Mouse (Mus musculus): ENCODE measurements around the gene Rsph6a. TPM values are rescaled to one million over a fixed set of nuclear protein-coding genes. Genes with fewer than 3 reads are reported as not detected.

Gene Rsph6a
- polyA plus RNA-seq, 1 experiment from 2014 or later: not detected

- no peak overlapping the region for H3K4me2 ChIP-seq
- H3K36me3 ChIP-seq: peaks cover 7% of the 10 kb centered on the region
- H3K4me1 ChIP-seq (replicated peaks): peaks cover 25% of the 10 kb centered on the region
- no peaks in the 10 kb centered on the region for H3K27me3 ChIP-seq
- WGBS: 83% methylated on average over 9 of the region's 9 CpGs
- H3K9me3 ChIP-seq: no peaks in the 10 kb centered on the region
- no peak overlapping the region for H3K4me3 ChIP-seq
- no peak for ATAC-seq (ENCODE audit: low read depth)
- no peak overlapping the region for H3K27ac ChIP-seq (replicated peaks)
- no peak overlapping the region for H3K9ac ChIP-seq
Observed at GRCm38 (mm10) chr7:19073504-19073903, 19.0 kb downstream of the Rsph6a start.

DNA sequence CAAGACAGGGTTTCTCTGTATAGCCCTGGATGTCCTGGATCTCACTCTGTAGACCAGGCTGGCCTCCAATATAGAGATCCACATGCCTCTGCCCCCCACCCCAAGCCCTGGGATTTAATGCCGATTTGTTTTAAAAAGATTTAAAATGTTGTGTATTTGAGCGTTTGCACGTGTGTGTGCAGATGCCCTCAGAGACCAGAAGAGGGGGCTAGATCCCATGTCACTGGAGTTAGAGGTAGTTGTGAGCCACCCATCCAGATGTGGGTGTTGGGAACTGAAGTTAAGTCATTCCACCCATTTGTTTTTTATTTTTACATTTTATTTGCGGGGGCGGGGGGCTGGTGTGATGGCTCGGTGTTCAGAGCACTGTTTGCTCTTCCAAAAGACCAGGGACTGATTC lies 20.0 kb downstream of the Rsph6a start:
- H3K27ac ChIP-seq (replicated peaks): no peak overlapping the region
- 93% methylated on average over 6 of the region's 6 CpGs for WGBS
- ATAC-seq (ENCODE audit: low read depth): no peak

DNA sequence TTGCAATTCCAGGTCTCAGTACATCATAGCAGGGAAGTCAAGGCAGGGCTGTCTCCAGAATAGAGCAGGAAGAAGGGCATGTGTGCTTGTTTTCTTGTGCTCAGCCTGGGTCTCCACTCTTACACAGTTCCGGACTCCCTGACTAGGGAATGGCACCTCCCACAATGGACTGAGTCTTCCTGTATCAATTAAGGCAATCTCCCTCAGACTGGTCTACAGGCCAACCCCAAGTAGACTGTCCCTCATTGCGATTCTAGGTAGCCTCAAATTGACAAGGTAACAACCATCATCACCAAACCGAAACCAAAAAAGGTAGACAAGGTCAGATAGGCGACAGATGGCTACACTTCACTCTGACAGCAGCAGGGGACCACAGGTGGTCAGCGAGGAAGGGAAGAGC lies 20.7 kb downstream of the Rsph6a start:
- ATAC-seq (ENCODE audit: low read depth): peak; percentile 3
- Histone ChIP-seq H3K4me2 (peak overlapping the region; percentile 64), H3K36me3 (peaks cover 24% of the 10 kb centered on the region), H3K9me3 (no peaks in the 10 kb centered on the region), H3K27me3 (no peaks in the 10 kb centered on the region), H3K4me1 (replicated peaks) (peaks cover 28% of the 10 kb centered on the region), H3K9ac (peak overlapping the region; percentile 59), H3K27ac (replicated peaks) (peak overlapping the region; percentile 34; the same call in 1 of the 2 replicates), H3K4me3 (peak overlapping the region; percentile 95)
- 59% methylated on average over 5 of the region's 5 CpGs for WGBS

More for the DNA sequence above, 20.0 kb downstream of the Rsph6a start:
- Histone ChIP-seq H3K27me3 (no peaks in the 10 kb centered on the region), H3K4me1 (replicated peaks) (peaks cover 28% of the 10 kb centered on the region), H3K9me3 (no peaks in the 10 kb centered on the region), H3K9ac (no peak overlapping the region), H3K36me3 (peaks cover 17% of the 10 kb centered on the region), H3K4me3 (no peak overlapping the region), H3K4me2 (no peak overlapping the region)

DNA sequence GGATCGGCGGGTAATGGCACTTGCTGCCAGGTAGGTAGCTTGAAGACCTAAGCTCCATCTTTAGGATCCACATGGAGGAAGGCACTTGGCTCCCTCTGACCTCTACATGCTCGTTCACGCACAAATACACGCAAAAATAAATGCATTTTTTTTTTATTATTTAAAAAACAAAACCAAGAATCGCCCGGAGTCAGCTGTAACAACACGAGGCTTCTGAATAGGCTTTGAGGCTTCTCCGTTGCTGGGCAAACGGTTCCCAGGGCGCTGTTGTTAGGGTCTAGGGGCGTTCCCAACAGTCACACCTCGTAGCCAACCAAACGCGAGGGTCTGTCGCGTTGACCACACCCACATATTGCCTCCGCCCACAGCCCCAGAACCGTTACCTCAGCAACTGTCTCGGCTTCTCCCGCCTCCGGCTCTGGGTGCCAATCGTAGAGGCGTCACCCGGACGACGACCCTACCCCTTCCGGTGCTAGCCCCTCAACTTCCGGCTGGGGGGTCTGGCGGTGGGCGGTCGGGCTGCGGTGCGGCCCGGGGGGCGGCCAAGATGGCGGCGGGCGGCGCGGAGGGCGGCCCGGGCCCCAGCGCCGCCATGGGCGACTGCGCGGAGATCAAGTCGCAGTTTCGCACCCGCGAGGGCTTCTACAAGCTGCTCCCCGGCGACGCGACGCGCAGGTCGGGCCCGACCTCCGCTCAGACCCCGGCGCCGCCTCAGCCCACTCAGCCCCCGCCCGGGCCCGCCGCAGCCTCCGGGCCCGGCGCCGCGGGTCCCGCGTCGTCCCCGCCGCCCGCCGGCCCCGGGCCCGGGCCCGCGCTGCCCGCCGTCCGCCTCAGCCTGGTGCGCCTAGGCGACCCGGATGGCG lies 21.5 kb downstream of the Rsph6a start, which contains the start of gene Dmwd:
Dmwd (plus strand) TSS at position 505 of the 863 bp plus-strand sequence.
- Histone ChIP-seq H3K9me3 (no peaks in the 10 kb centered on the region), H3K36me3 (peaks cover 31% of the 10 kb centered on the region), H3K27ac (replicated peaks) (peak within 1 kb of the TSS; percentile 86), H3K4me2 (peak within 1 kb of the TSS; percentile 79), H3K9ac (peak within 1 kb of the TSS; percentile 98), H3K27me3 (no peaks in the 10 kb centered on the region), H3K4me3 (peak within 1 kb of the TSS; percentile 95), H3K4me1 (replicated peaks) (peaks cover 28% of the 10 kb centered on the region)
- ATAC-seq (ENCODE audit: low read depth): peak; percentile 98
- under 1% methylated on average over 90 of the region's 91 CpGs for WGBS

- Histone ChIP-seq H3K27ac (replicated peaks) (peak overlapping the region; percentile 86), H3K4me2 (peak overlapping the region; percentile 79), H3K4me3 (peak overlapping the region; percentile 95), H3K36me3 (peaks cover 38% of the 10 kb centered on the region), H3K9me3 (no peaks in the 10 kb centered on the region), H3K9ac (peak overlapping the region; percentile 98), H3K4me1 (replicated peaks) (peaks cover 28% of the 10 kb centered on the region), H3K27me3 (no peaks in the 10 kb centered on the region)
- ATAC-seq (ENCODE audit: low read depth): peak; percentile 4; the same call in 1 of the 2 replicates
- 1% methylated on average over 22 of the region's 22 CpGs for WGBS
Observed at GRCm38 (mm10) chr7:19076586-19076991, 22.1 kb downstream of the Rsph6a start.

DNA sequence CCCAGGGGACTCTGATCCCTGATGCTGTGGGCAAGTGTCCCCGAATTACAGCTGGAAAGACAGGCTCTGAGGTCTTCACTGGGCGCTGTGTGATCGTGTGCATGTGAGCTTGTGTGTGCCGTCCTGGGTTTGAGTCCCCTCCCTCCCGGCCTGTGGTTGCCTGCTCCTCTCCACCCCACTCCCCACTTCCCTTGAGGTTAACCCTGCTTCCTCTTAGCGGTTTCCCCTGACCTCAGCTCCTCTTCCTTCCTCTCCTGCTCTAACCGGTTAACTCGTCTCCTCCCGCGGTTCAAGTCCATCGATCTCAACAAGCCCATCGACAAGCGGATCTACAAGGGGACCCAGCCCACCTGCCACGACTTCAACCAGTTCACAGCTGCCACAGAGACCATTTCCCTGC lies 23.3 kb downstream of the Rsph6a start:
- no peaks in the 10 kb centered on the region for H3K9me3 ChIP-seq
- WGBS: 79% methylated on average over 14 of the region's 14 CpGs
- H3K4me2 ChIP-seq: peak overlapping the region; percentile 79
- H3K4me1 ChIP-seq (replicated peaks): peaks cover 32% of the 10 kb centered on the region
- peak overlapping the region; percentile 95 for H3K4me3 ChIP-seq
- H3K27me3 ChIP-seq: no peaks in the 10 kb centered on the region
- H3K27ac ChIP-seq (replicated peaks): no peak overlapping the region
- no peak for ATAC-seq (ENCODE audit: low read depth)
- peak overlapping the region; percentile 98 for H3K9ac ChIP-seq
- peaks cover 50% of the 10 kb centered on the region for H3K36me3 ChIP-seq

GRCm38 (mm10) chr7:19078732-19079131 lies 24.2 kb downstream of the Rsph6a start:
- no peak for ATAC-seq (ENCODE audit: low read depth)
- H3K4me3 ChIP-seq: no peak overlapping the region
- no peaks in the 10 kb centered on the region for H3K9me3 ChIP-seq
- no peak overlapping the region for H3K27ac ChIP-seq (replicated peaks)
- WGBS: 89% methylated on average over 3 of the region's 3 CpGs
- H3K4me2 ChIP-seq: no peak overlapping the region
- H3K4me1 ChIP-seq (replicated peaks): peaks cover 41% of the 10 kb centered on the region
- H3K36me3 ChIP-seq: peaks cover 56% of the 10 kb centered on the region
- no peaks in the 10 kb centered on the region for H3K27me3 ChIP-seq
- H3K9ac ChIP-seq: no peak overlapping the region

- H3K4me3 ChIP-seq: no peak overlapping the region
- 85% methylated on average over 19 of the region's 19 CpGs for WGBS
- H3K9ac ChIP-seq: no peak overlapping the region
- ATAC-seq (ENCODE audit: low read depth): no peak
- 0 out of 2 replicates have a peak, but pooled peaks cover 9% of the 10 kb centered on the region for H3K27me3 ChIP-seq
- no peak overlapping the region for H3K27ac ChIP-seq (replicated peaks)
- H3K36me3 ChIP-seq: peaks cover 62% of the 10 kb centered on the region
- no peaks in the 10 kb centered on the region for H3K9me3 ChIP-seq
- no peak overlapping the region for H3K4me2 ChIP-seq
- H3K4me1 ChIP-seq (replicated peaks): peaks cover 53% of the 10 kb centered on the region
Observed at GRCm38 (mm10) chr7:19080451-19080950, 26.0 kb downstream of the Rsph6a start.

- H3K27me3 ChIP-seq: 0 out of 2 replicates have a peak, but pooled peaks cover 9% of the 10 kb centered on the region
- peaks cover 55% of the 10 kb centered on the region for H3K4me1 ChIP-seq (replicated peaks)
- peak overlapping the region; percentile 31; the same call in 1 of the 2 replicates for H3K9ac ChIP-seq
- H3K4me3 ChIP-seq: no peak overlapping the region
- H3K4me2 ChIP-seq: no peak overlapping the region
- 74% methylated on average over 4 of the region's 4 CpGs for WGBS
- no peaks in the 10 kb centered on the region for H3K9me3 ChIP-seq
- no peak overlapping the region for H3K27ac ChIP-seq (replicated peaks)
- no peak for ATAC-seq (ENCODE audit: low read depth)
- peaks cover 70% of the 10 kb centered on the region for H3K36me3 ChIP-seq
Observed at GRCm38 (mm10) chr7:19082171-19082570, 27.7 kb downstream of the Rsph6a start.

GRCm38 (mm10) chr7:19083096-19083495 lies 28.6 kb downstream of the Rsph6a start:
- Histone ChIP-seq H3K4me2 (no peak overlapping the region), H3K27ac (replicated peaks) (no peak overlapping the region), H3K4me3 (no peak overlapping the region), H3K9ac (no peak overlapping the region), H3K27me3 (0 out of 2 replicates have a peak, but pooled peaks cover 9% of the 10 kb centered on the region), H3K4me1 (replicated peaks) (peaks cover 46% of the 10 kb centered on the region), H3K36me3 (peaks cover 76% of the 10 kb centered on the region), H3K9me3 (no peaks in the 10 kb centered on the region)
- no peak for ATAC-seq (ENCODE audit: low read depth)
- 57% methylated on average over 6 of the region's 6 CpGs for WGBS

DNA sequence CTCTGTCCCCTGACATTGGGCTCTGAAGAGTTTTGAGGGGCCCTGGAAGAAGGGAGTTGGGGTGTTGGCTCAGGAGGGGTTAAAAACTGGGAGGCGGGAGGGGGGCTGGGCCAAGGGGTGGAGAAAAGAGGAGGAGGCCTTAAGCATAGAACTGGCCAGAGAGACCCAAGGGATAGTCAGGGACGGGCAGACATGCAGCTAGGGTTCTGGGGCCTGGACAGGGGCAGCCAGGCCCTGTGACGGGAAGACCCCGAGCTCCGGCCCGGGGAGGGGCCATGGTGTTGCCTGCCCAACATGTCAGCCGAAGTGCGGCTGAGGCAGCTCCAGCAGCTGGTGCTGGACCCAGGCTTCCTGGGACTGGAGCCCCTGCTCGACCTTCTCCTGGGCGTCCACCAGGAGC lies 29.2 kb downstream of the Rsph6a start, which contains the start of gene Dmpk:
Dmpk (plus strand) TSS at position 149 of the 400 bp plus-strand sequence.
- peak within 1 kb of the TSS; percentile 38 for H3K9ac ChIP-seq
- peak within 1 kb of the TSS; percentile 28 for H3K4me2 ChIP-seq
- H3K4me3 ChIP-seq: peak within 1 kb of the TSS; percentile 12; the same call in 1 of the 2 replicates
- no peaks in the 10 kb centered on the region for H3K9me3 ChIP-seq
- ATAC-seq (ENCODE audit: low read depth): no peak
- peaks cover 76% of the 10 kb centered on the region for H3K36me3 ChIP-seq
- H3K27ac ChIP-seq (replicated peaks): no peak within 1 kb of the TSS
- H3K4me1 ChIP-seq (replicated peaks): peaks cover 40% of the 10 kb centered on the region
- WGBS: 54% methylated on average over 10 of the region's 10 CpGs
- 0 out of 2 replicates have a peak, but pooled peaks cover 9% of the 10 kb centered on the region for H3K27me3 ChIP-seq

GRCm38 (mm10) chr7:19084277-19084771 lies 29.8 kb downstream of the Rsph6a start:
- peak overlapping the region; percentile 38; the same call in 1 of the 2 replicates for H3K9ac ChIP-seq
- no peak overlapping the region for H3K4me3 ChIP-seq
- H3K27me3 ChIP-seq: 0 out of 2 replicates have a peak, but pooled peaks cover 9% of the 10 kb centered on the region
- no peaks in the 10 kb centered on the region for H3K9me3 ChIP-seq
- H3K4me2 ChIP-seq: no peak overlapping the region
- 78% methylated on average over 6 of the region's 6 CpGs for WGBS
- H3K27ac ChIP-seq (replicated peaks): no peak overlapping the region
- no peak for ATAC-seq (ENCODE audit: low read depth)
- peaks cover 38% of the 10 kb centered on the region for H3K4me1 ChIP-seq (replicated peaks)
- H3K36me3 ChIP-seq: peaks cover 75% of the 10 kb centered on the region

All from neural tube, embryonic 13.5 days (tissue).